Mouse (Mus musculus): ENCODE data around the gene Cntf. TPM values are rescaled to one million over a fixed set of nuclear protein-coding genes. Genes with fewer than 3 reads are reported as not detected.
"Not testable (repeated sequence)": the region's sequence is repeated elsewhere in the genome, so short reads cannot be mapped to it uniquely, and the experiment has no call there.

Gene Cntf
- total RNA-seq, 2 experiments from 2014 or later = 3.1 to 3.2 TPM

DNA sequence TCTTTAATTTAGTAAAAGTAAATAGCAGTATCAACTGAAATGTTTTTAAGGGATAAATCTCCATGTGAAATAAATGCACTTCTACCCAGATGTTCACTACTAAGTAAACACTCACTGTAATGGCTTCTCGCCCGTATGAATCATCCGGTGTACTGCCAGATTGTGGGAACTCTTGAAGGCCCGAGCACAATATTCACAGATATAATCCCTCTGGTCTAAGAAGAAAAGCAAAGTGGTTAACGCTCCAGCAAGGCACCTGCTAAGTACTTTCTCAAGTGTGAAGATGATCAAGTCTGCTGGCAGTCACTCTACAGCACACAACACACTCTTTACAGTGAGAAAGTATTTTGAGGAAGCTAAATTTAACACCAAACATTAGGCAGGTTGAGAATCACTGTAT, 5.5 kb upstream of the Cntf start:
- DNase-seq (ENCODE audit: low spot score in 2 of 2) = no peak

DNA sequence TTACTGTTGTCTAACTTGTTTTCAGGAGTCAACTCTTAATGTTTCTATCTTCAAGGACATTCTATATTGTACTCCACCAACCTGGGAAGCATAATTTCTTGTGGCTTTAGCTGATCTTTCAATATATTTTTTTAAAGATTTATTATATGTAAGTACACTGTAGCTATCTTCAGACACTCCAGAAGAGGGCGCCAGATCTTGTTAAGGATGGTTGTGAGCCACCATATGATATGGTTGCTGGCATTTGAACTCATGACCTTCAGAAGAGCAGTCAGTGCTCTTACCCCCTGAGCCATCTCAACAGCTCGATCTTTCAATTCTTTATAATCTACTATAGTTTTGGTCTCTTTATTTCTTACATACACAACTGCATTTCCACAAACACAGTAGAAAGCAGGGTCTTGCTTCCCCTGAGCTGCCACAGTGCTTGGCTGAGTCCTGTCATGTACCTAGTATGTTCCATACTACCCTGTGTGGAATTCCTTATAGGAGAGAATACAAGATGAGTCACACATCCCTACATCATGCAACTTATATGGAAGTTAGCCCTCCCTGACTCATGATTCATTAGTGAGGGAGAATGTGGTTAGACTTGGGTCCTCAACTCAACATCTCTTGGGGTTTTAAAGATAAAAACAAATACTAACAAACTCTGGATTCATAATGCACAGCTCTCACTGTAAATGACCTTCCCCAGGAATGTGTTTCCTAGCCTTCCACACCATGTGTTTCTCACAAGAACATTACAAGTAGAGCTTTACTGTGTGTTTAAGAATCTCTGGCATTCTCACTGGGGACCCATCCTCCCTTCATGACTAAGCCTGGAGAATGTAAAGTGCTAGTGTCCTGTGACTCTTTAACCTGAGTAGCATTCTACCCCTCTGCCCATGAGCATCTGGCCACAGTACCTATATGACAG, 3.0 kb downstream of the Cntf start:
- no peak for DNase-seq (ENCODE audit: low spot score in 2 of 2)

DNA sequence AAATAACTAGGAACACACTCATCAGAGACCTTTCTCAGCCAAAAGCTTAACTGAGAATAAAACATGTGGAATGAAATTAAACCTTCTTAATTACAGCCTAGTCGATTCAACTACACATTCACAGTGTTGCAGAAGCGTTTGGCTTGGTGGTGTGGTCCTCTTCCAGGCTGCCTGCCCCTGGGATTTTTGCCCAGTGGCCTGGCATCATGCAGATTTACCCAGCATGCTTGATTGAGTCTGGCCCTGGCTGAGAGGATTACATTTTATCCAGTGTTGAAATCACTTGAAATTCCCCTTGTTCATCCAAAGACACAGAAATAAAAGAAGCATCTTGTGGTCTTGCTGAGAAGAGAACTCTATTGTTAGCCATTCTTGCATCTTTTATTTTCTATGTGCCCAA, 5.8 kb downstream of the Cntf start:
- peak; percentile 72 to 78 for DNase-seq (ENCODE audit: low spot score in 2 of 2)

DNA sequence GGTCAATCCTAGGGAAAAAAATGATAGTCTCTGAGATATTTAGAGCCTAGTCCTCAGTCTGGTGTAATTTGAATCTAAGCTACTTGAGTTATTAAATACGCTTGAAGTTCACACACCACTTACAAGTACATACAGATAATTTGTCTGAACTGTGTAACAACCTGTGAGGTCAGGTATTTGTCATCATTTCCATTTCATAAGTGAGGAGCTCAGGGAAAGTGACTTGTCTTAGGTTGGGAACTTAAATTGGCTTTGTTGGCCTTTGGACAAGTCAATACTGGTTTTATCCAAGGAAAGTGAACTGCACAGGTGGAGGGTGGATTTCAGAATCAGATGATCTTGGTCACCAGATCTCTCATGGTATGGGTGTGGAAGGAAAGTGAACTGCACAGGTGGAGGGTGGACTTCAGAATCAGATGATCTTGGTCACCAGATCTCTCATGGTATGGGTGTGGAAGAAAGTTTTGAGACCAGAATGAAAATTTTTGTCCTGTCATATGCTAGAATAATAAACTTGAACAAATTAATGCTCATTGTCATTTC, 6.4 kb downstream of the Cntf start:
- DNase-seq (ENCODE audit: low spot score in 2 of 2) = no peak

DNA sequence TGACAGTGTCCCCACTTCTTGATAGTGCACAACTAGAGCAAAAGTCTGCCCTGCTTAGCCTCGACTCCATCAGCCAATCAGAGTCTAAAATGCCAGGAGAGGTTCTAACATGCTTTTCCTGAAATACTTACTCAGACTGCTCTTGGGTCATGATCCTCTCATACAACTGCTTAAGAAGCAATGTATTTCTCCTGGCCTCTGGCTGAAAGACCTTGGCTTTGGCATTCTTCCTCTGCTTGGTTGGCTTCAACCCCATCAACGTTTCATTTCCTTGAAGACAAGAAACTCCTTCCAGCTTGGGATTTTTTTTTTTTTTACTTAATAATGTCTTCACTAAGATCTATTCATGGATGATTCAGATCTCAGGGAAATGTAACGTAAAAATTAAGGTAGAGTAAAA, 9.1 kb downstream of the Cntf start:
- DNase-seq (ENCODE audit: low spot score in 2 of 2) = no peak

DNA sequence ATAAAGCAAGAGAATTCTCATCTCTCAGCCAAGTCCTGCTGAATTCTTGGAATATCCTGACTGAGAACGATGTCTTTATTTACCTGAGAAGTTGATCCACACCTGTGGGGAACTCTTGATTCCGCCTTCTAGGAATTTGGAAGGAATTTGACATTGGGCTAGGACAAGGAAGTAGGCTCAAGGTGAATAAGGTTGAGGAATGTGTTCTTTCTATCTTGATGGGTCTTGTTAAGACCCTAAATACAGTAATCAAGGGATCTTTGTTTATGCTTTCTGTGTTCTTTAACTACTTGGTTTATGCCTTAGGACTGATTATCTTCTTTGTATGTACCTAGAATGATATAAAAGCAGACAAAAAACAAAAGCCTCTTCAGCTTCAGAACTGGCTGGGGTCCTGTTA, 33.5 kb downstream of the Cntf start:
- no peak for DNase-seq (ENCODE audit: low spot score in 2 of 2)

DNA sequence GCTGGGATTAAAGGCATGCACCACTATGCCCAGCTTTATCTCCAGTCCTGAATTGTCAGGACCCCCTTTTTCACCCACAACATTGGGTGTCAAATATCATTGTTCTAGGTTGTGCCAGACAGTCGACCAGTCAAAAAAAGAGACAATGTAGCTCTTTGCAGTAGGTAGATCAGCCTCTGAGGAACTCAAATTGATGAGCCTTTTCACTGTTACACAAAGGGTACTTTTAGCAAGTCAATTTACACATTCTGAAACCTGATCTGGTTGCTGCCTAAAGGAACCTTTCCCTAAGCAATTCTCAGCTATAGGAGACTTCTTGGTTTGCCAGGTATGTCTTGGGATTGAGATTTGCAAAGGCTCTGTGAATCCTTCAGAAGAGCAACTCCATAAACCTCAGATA, 34.4 kb downstream of the Cntf start:
- no peak for DNase-seq (ENCODE audit: low spot score in 2 of 2)

DNA sequence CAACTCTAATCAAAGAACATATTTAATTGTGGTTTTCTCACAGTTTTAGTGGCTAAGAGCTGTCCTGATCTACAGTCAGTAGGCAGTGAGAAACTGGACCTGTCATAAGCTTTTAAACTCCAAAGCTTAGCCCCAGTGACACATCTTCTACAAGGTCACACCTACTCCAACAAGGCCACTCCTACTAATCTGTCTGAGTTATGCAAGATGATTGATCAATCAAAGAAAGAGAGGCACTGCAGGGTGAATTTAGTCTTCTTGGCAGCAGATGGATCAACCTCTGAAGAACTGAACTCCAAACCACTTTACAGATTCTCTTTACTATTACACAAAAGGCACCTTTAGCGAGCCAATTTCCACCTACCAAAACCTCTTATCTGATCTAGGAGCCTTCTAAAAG, 39.6 kb downstream of the Cntf start:
- no peak for DNase-seq (ENCODE audit: low spot score in 2 of 2)

DNA sequence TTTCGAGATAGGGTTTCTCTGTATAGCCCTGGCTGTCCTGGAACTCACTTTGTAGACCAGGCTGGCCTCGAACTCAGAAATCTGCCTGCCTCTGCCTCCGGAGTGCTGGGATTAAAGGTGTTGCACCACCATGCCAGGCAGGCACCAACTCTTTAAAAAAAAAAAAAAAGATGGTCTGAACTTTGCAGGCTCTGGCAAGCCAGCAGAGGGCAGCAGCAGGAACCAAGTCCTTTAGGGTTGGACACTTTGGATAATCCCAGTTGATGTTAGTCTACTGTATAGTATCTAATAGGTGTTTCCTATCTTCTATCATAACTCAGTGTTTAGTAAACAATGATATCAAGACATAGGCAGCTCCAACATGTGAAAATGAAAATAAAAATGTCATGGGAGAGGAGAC, 43.1 kb downstream of the Cntf start:
- peak; percentile 22 to 52 for DNase-seq (ENCODE audit: low spot score in 2 of 2)

DNA sequence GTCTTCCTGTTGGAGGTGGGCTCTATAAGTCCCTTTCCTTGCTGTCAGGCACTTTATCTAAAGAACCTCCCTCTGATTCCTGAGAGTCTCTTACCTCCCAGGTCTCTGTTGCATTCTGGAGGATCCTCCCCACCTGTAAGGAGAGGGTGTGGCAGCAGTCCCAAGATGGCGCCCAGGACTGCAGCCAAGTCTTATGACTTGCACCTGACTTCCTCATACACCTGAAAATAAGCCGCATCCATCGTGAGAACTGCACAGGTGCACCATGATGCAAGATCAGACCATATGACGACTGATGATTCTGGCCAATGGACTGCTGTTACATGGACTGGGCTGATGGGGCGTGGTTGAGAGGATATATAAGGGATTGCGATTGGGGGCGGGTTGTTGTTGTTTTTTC, 43.8 kb downstream of the Cntf start:
- DNase-seq (ENCODE audit: low spot score in 2 of 2) = not testable (repeated sequence)

DNA sequence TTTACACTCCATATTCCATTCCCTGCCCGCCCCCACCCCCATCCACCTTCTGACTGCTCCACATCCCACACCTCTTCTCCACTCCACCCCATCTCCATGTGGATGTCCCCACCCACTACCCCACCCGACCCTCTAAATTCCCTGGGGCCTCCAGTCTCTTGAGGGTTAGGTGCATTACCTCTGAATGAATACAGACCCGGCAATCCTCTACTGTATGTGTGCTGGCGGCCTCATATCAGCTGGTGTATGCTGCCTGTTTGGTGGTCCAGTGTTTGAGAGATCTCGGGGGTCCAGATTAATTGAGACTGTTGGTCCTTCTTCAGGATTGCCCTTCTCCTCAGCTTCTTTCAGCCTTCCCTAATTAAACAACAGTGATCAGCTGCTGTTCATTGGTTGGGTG, 44.5 kb downstream of the Cntf start:
- DNase-seq (ENCODE audit: low spot score in 2 of 2) = not testable (repeated sequence)

DNA sequence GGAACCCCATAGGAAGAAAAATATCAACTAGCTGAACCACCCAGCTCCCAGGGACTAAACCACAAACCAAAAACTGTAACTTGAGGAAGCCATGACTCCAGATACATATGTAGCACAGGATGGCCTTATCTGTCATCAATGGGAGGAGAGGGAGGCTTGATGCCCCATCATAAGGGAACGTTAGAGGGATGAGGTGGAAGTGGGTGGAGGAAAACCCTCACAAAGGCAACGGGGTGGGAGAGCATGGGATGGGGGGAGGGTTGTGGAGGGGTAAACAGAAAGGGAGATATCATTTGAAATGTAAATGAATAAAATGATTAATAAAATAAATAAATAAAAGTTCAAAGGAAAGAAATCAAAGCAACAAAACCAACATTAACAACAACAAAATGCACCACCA, 45.0 kb downstream of the Cntf start:
- DNase-seq (ENCODE audit: low spot score in 2 of 2) = no peak

DNA sequence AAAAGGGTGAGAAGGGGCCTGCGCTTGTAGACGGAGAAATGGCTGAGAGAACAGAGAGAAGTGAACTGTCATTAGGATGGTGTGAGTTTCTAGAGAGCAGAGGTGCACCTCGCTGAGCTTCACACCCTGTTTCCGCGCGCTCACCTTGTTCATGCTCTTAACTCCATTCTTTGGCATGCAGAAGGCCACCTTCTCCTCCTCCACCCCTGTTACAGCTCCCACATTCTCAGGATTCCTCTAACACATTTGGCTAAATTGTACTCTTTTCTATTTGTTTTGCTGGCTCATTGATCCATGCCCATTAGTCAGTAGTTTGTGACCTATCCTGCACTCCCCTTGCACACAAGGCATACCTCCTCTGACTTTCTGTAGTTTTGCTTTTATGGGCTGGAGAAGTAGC, 46.2 kb downstream of the Cntf start:
- DNase-seq (ENCODE audit: low spot score in 2 of 2) = no peak

Other genes with a start within 250 kb of the Cntf start
- gene Fam111a, start 219.9 kb downstream of the Cntf start, total RNA-seq (2021) = 1 to 10 TPM; 3.9 to 4.1 TPM
- gene Gm4952, start 165.7 kb downstream of the Cntf start, total RNA-seq (2021) = under 1 TPM; 0.29 to 0.30 TPM
- gene Glyat, start 132.3 kb downstream of the Cntf start, total RNA-seq (2021) = under 1 TPM in 1 of 2 experiments, not detected in 1; 0.23 TPM
- not detected for gene Olfr1442, start 95.2 kb downstream of the Cntf start, total RNA-seq (2021)
- gene Olfr1443, start 87.5 kb downstream of the Cntf start, total RNA-seq (2021) = not detected
- not detected for gene Keg1, start 69.8 kb downstream of the Cntf start, total RNA-seq (2021)
- 10 to 100 TPM; 78.6 to 82.9 TPM for gene Zfp91, start 30.5 kb upstream of the Cntf start, total RNA-seq (2021)
- gene Lpxn, start 30.6 kb upstream of the Cntf start, total RNA-seq (2021) = 1 to 10 TPM in 1 of 2 experiments, under 1 TPM in 1; 0.96 to 1.3 TPM
- not detected for gene Gm5244, start 81.0 kb upstream of the Cntf start, total RNA-seq (2021)
- gene Olfr1444, start 91.7 kb upstream of the Cntf start, total RNA-seq (2021) = not detected
- not detected for gene Olfr1445, start 118.2 kb upstream of the Cntf start, total RNA-seq (2021)
- gene Olfr1446, start 127.9 kb upstream of the Cntf start, total RNA-seq (2021) = not detected
- gene Olfr1447, start 138.1 kb upstream of the Cntf start, total RNA-seq (2021) = not detected
- not detected for gene Olfr1448, start 158.8 kb upstream of the Cntf start, total RNA-seq (2021)
- gene Olfr1449, start 165.2 kb upstream of the Cntf start, total RNA-seq (2021) = not detected
- not detected for gene Olfr1450, start 184.6 kb upstream of the Cntf start, total RNA-seq (2021)
- not detected for gene Olfr1451, start 229.4 kb upstream of the Cntf start, total RNA-seq (2021)